Mouse (Mus musculus) liver, embryonic 14.5 days (tissue): ENCODE data around the gene Dis3l2. TPM values are rescaled to one million over a fixed set of nuclear protein-coding genes. Genes with fewer than 3 reads are reported as not detected.

Source experiments
- ATAC-seq: fragments of 200-750 bp; cut with Nextera tagmentation; 2 replicates; pipeline ENCODE4 v1.8.0; 2017; ENCODE audit warnings: moderate number of reproducible peaks, mild to moderate bottlenecking, moderate library complexity; ENCODE audit not compliant: insufficient read depth
- DNase-seq, 3 experiments: peaks; one replicate each; pipeline ENCODE4 v3.0.0-alpha.2; 2012 to 2013; ENCODE audit warnings: low read depth in 3 of 3, low spot score in 3 of 3
- H3K27ac ChIP-seq: fragments of 300-500 bp; sonication (generic); 2 replicates; pipeline ENCODE4 v1.5.1; 2014; ENCODE audit warnings: moderate library complexity, mild to moderate bottlenecking, control low read depth, inconsistent platforms
- H3K27me3 ChIP-seq: fragments of 300-500 bp; sonication (generic); 2 replicates; pipeline ENCODE4 v1.6.1; 2014; ENCODE audit warnings: mild to moderate bottlenecking, low read length, moderate library complexity; ENCODE audit not compliant: control insufficient read depth, insufficient read depth
- H3K36me3 ChIP-seq: fragments of 300-500 bp; sonication (generic); replicated peaks from 2 replicates; pipeline ENCODE4 v1.6.1; 2014; ENCODE audit warnings: low read depth; ENCODE audit not compliant: control insufficient read depth, insufficient read depth
- H3K4me1 ChIP-seq, 2 experiments: fragments of 200-500 bp in 1 of 2; fragments of 300-500 bp in 1 of 2; sonication (generic) in 1 of 2; replicated peaks; 2 replicates each; pipeline ENCODE4 v1.6.1; 2012 to 2014; ENCODE audit warnings: antibody characterized with exemption in 1 of 2, inconsistent platforms in 1 of 2, low read length in 1 of 2; ENCODE audit not compliant: control insufficient read depth in 2 of 2, insufficient read depth in 2 of 2
- H3K4me2 ChIP-seq: fragments of 300-500 bp; sonication (generic); 2 replicates; pipeline ENCODE4 v1.6.1; 2014; ENCODE audit warnings: low read depth, mild to moderate bottlenecking, control low read depth, moderate library complexity
- H3K4me3 ChIP-seq, 2 experiments: fragments of 200-500 bp in 1 of 2; fragments of 300-500 bp in 1 of 2; sonication (generic) in 1 of 2; 2 replicates each; pipeline ENCODE4 v1.5.1; 2012 to 2014; ENCODE audit warnings: low read depth in 2 of 2, low read length in 2 of 2, mild to moderate bottlenecking in 2 of 2, control low read depth in 1 of 2, inconsistent platforms in 1 of 2, moderate library complexity in 1 of 2; ENCODE audit not compliant: insufficient read depth in 1 of 2
- H3K9ac ChIP-seq: fragments of 300-500 bp; sonication (generic); replicated peaks from 2 replicates; pipeline ENCODE4 v1.6.1; 2014; ENCODE audit warnings: mild to moderate bottlenecking, control low read depth, moderate library complexity
- H3K9me3 ChIP-seq: fragments of 300-500 bp; sonication (generic); 2 replicates; pipeline ENCODE4 v1.6.1; 2016; ENCODE audit warnings: low read length, mixed read lengths; ENCODE audit not compliant: control insufficient read depth
- CTCF ChIP-seq: IDR thresholded peaks from 2 replicates; pipeline ENCODE4 v1.5.1; 2016; ENCODE audit warnings: antibody characterized with exemption, low read depth, control low read depth
- EP300 ChIP-seq: IDR thresholded peaks from 2 replicates; pipeline ENCODE4 v1.6.1; 2016; ENCODE audit warnings: antibody characterized with exemption, low read depth
- WGBS: fragments of 180-500 bp; shearing (Covaris S2); extraction: QIAGEN DNeasy Blood & Tissue Kit; methylation state at CpG from one replicate; pipeline ENCODE4 v1.1.7; 2014; ENCODE audit not compliant: insufficient replicate concordance; 5-methylcytosine and 5-hydroxymethylcytosine counted together
- polyA plus RNA-seq, 2 experiments: library from polyadenylated mRNA; depleted of rRNA in 1 of 2; stranded (reverse) in 1 of 2; unstranded in 1 of 2; fragments of >200 nt; fragmentation: Nextera tagmentation in 1 of 2; extraction: Ambion mirVana in 1 of 2; gene quantifications; 2 replicates each; pipeline versions ENCODE4 v1.2.1 to v1.2.3; 2012 to 2014

Gene Dis3l2
- polyA plus RNA-seq, 2 experiments, result 6.0 to 7.1 TPM

GRCm38 (mm10) chr1:87086964-87087363 lies 383.4 kb downstream of the Dis3l2 start:
- Histone ChIP-seq H3K4me2 (no peak overlapping the region), H3K27ac (no peak overlapping the region), H3K9ac (no peak overlapping the region), H3K4me1 (no peaks in the 10 kb centered on the region), H3K4me3 (no peak overlapping the region), H3K27me3 (no peaks in the 10 kb centered on the region), H3K9me3 (no peaks in the 10 kb centered on the region), H3K36me3 (no peaks in the 10 kb centered on the region)
- TF ChIP-seq CTCF (peak; percentile 34; the same call in 1 of the 2 replicates), EP300 (no peak)
- WGBS, result 66% methylated on average over 17 of the region's 17 CpGs
- ATAC-seq (no peak), DNase-seq (no peak)

DNA sequence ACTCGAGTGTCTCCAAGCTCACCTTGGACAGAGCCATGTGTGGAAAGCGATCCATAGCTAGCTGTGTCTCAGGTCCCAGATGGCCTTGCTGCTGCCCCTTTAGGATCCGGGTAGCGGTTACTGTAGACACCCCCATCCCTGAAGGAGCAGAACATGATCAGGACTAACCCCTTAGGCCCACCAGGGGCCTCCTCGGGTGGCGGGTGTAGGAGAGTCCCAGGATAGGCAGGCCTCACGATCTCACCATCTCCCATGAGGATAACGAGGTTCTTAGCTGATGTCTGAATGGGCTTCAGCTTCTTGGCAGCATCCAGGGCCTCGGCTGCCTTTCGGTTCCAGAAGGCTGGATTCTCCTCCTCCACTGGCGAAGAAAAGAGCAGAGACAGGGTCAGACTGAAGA lies 385.6 kb downstream of the Dis3l2 start:
- Histone ChIP-seq H3K4me2 (no peak overlapping the region), H3K9me3 (no peaks in the 10 kb centered on the region), H3K4me1 (no peaks in the 10 kb centered on the region), H3K36me3 (no peaks in the 10 kb centered on the region), H3K27me3 (no peaks in the 10 kb centered on the region), H3K4me3 (no peak overlapping the region), H3K27ac (no peak overlapping the region), H3K9ac (no peak overlapping the region)
- ATAC-seq (no peak), DNase-seq (no peak)
- TF ChIP-seq CTCF (no peak), EP300 (no peak)
- WGBS, result 59% methylated on average over 11 of the region's 11 CpGs

DNA sequence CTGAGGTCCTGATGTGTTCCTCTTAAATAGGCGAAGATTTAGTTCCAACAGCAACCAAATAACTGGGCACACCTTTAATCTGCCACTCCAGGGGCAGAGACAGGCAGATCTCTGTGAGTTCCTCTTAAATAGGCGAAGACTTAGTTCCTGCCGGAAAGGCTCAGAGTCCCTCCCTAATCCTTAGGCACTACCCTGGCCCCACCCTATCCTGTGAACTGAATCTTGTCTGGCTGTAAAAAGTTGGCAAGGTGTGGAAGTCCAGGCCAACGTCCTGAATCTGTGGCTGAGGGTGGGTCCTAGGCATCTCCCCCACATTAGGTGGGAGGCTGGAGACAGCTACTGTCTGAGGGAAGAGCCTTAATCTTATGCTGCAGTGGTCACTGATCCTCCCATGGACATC lies 386.2 kb downstream of the Dis3l2 start, which contains the start of gene Alppl2:
Gene Alppl2, minus strand, starts transcription at position 101 of the 400 bp plus-strand sequence.
- no peak for DNase-seq
- TF ChIP-seq CTCF, result no peak
- no peak for TF ChIP-seq EP300
- Histone ChIP-seq H3K4me1 (no peaks in the 10 kb centered on the region), H3K27me3 (no peaks in the 10 kb centered on the region), H3K27ac (no peak within 1 kb of the TSS), H3K36me3 (no peaks in the 10 kb centered on the region), H3K4me2 (no peak within 1 kb of the TSS), H3K4me3 (no peak within 1 kb of the TSS), H3K9ac (no peak within 1 kb of the TSS), H3K9me3 (no peaks in the 10 kb centered on the region)
- no peak for ATAC-seq
- WGBS, result 52% methylated on average over 4 of the region's 4 CpGs

DNA sequence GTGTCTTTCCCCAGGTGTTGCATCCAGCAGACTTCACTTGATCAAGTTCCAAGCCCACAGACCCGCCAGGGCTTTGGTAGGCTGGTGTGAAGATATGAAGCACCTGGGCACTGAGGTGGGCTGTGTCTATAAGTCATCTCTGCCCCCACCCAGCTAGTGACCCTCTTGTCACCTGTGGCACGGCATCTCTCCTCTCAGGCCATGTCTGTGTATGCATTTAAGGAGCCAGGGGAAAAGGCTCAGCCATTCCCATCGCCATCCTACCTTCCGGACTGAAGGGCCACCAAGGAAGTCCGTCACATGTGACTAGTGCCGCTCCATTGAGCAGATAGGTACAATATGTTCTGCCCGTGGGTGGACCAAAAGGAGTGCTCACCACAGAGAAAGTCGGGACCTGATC lies 392.0 kb downstream of the Dis3l2 start:
- H3K9me3 ChIP-seq, result no peaks in the 10 kb centered on the region
- DNase-seq (no peak), ATAC-seq (no peak)
- no peak for TF ChIP-seq CTCF
- TF ChIP-seq EP300, result no peak
- no peak overlapping the region for H3K27ac ChIP-seq
- no peaks in the 10 kb centered on the region for H3K36me3 ChIP-seq
- H3K4me2 ChIP-seq, result no peak overlapping the region
- no peaks in the 10 kb centered on the region for H3K4me1 ChIP-seq
- 58% methylated on average over 8 of the region's 8 CpGs for WGBS
- no peak overlapping the region for H3K4me3 ChIP-seq
- no peaks in the 10 kb centered on the region for H3K27me3 ChIP-seq
- H3K9ac ChIP-seq, result no peak overlapping the region

- 12% methylated on average over 30 of the region's 30 CpGs for WGBS
- TF ChIP-seq EP300, result no peak
- peak; percentile 85 for TF ChIP-seq CTCF
- H3K9me3 ChIP-seq, result no peaks in the 10 kb centered on the region
- H3K27ac ChIP-seq, result no peak overlapping the region
- DNase-seq (peak in 1 of 3 experiments; percentile 7), ATAC-seq (no peak)
- no peak overlapping the region for H3K9ac ChIP-seq
- no peaks in the 10 kb centered on the region for H3K27me3 ChIP-seq
- no peaks in the 10 kb centered on the region for H3K4me1 ChIP-seq
- no peak overlapping the region for H3K4me3 ChIP-seq
- no peaks in the 10 kb centered on the region for H3K36me3 ChIP-seq
- no peak overlapping the region for H3K4me2 ChIP-seq
These were observed 394.9 kb downstream of the Dis3l2 start for GRCm38 (mm10) chr1:87098358-87098975.

Other genes with a start within 250 kb of the Dis3l2 start
- 466 and 1,286 TPM in 2 replicates for gene Ptma, start 177.1 kb upstream of the Dis3l2 start, polyA plus RNA-seq (2012; rRNA removed)
- gene Ptma, start 177.1 kb upstream of the Dis3l2 start, polyA plus RNA-seq (2014; fragmentation: Nextera tagmentation; extraction: Ambion mirVana), result 993 and 1,059 TPM in 2 replicates
- gene Pde6d, start 121.2 kb upstream of the Dis3l2 start, polyA plus RNA-seq (2012; rRNA removed), result 18.0 and 20.0 TPM in 2 replicates
- gene Pde6d, start 121.2 kb upstream of the Dis3l2 start, polyA plus RNA-seq (2014; fragmentation: Nextera tagmentation; extraction: Ambion mirVana), result 23.6 and 25.2 TPM in 2 replicates
- gene Cops7b, start 120.9 kb upstream of the Dis3l2 start, polyA plus RNA-seq (2012; rRNA removed), result 16.3 and 16.5 TPM in 2 replicates
- gene Cops7b, start 120.9 kb upstream of the Dis3l2 start, polyA plus RNA-seq (2014; fragmentation: Nextera tagmentation; extraction: Ambion mirVana), result 11.4 and 12.2 TPM in 2 replicates
- gene Nppc, start 33.2 kb upstream of the Dis3l2 start, polyA plus RNA-seq (2012; rRNA removed), result 0.04 and 0.09 TPM in 2 replicates
- gene Nppc, start 33.2 kb upstream of the Dis3l2 start, polyA plus RNA-seq (2014; fragmentation: Nextera tagmentation; extraction: Ambion mirVana), result not detected in 2 replicates